8 mouse cellular contexts compared by ENCODE assay signal in genomic region chr4:109677221-109677620, GRCm38 (mm10). TPM values are rescaled to one million over a fixed set of nuclear protein-coding genes. Genes with fewer than 3 reads are reported as not detected.
DNase-seq lines count a peak whose midpoint lies in the region; ATAC-seq lines count a peak whose summit lies in the region.

No protein-coding gene starts in this region.

- H3K9me3 ChIP-seq in kidney, embryonic 16.5 days (ENCODE audit: low read length), result no peaks in the 10 kb centered on the region
- no peaks in the 10 kb centered on the region for H3K9me3 ChIP-seq in hindbrain, embryonic 12.5 days (replicated peaks)
- no peaks in the 10 kb centered on the region for H3K9me3 ChIP-seq in midbrain, embryonic 13.5 days

- peak overlapping the region; percentile 81 for H3K27ac ChIP-seq in kidney, embryonic 16.5 days (ENCODE audit: low read length)
- peak overlapping the region; percentile 97 for H3K27ac ChIP-seq in hindbrain, embryonic 12.5 days
- H3K27ac ChIP-seq in midbrain, embryonic 13.5 days, result peak overlapping the region; percentile 96

- peak; percentile 7; the same call in 1 of the 2 replicates for ATAC-seq in kidney, embryonic 16.5 days (ENCODE audit: low FRiP score, low TSS enrichment)
- ATAC-seq in hindbrain, embryonic 12.5 days (ENCODE audit: low FRiP score), result peak; percentile 13; the same call in 1 of the 2 replicates
- ATAC-seq in midbrain, embryonic 13.5 days, result peak; percentile 22; the same call in 1 of the 2 replicates

- peaks cover 8% of the 10 kb centered on the region; the same call in 1 of the 2 replicates for H3K4me1 ChIP-seq in kidney, embryonic 16.5 days (ENCODE audit: insufficient read depth, low read length)
- peaks cover 7% of the 10 kb centered on the region; the same call in 1 of the 2 replicates for H3K4me1 ChIP-seq in hindbrain, embryonic 12.5 days
- H3K4me1 ChIP-seq in midbrain, embryonic 13.5 days (replicated peaks), result peaks cover 17% of the 10 kb centered on the region

- H3K36me3 ChIP-seq in kidney, embryonic 16.5 days (ENCODE audit: insufficient read depth, low read length), result no peaks in the 10 kb centered on the region
- H3K36me3 ChIP-seq in hindbrain, embryonic 12.5 days, result no peaks in the 10 kb centered on the region
- H3K36me3 ChIP-seq in midbrain, embryonic 13.5 days, result no peaks in the 10 kb centered on the region

- H3K4me3 ChIP-seq in kidney, embryonic 16.5 days (ENCODE audit: low read length), result peak overlapping the region; percentile 83
- peak overlapping the region; percentile 92 for H3K4me3 ChIP-seq in hindbrain, embryonic 12.5 days
- H3K4me3 ChIP-seq in midbrain, embryonic 13.5 days (replicated peaks), result peak overlapping the region; percentile 86

- no peaks in the 10 kb centered on the region for H3K27me3 ChIP-seq in kidney, embryonic 16.5 days (ENCODE audit: insufficient read depth, low read length)
- no peaks in the 10 kb centered on the region for H3K27me3 ChIP-seq in hindbrain, embryonic 12.5 days
- no peaks in the 10 kb centered on the region for H3K27me3 ChIP-seq in midbrain, embryonic 13.5 days

- 0% methylated on average over 3 of the region's 3 CpGs for WGBS in kidney, embryonic 16.5 days
- 4% methylated on average over 3 of the region's 3 CpGs for WGBS in hindbrain, embryonic 12.5 days
- WGBS in midbrain, embryonic 13.5 days, result 0% methylated on average over 3 of the region's 3 CpGs

- peak overlapping the region; percentile 85 for H3K9ac ChIP-seq in kidney, embryonic 16.5 days (replicated peaks; ENCODE audit: low read length)
- H3K9ac ChIP-seq in hindbrain, embryonic 12.5 days, result peak overlapping the region; percentile 92
- peak overlapping the region; percentile 91 for H3K9ac ChIP-seq in midbrain, embryonic 13.5 days (replicated peaks)

- DNase-seq in kidney, postnatal 36 days, result no peak
- peak; percentile 36 for DNase-seq in cerebellum, adult 9-11 months
- DNase-seq in spleen, adult 18-20 months, result no peak
- DNase-seq in adrenal gland, adult 2 months, result no peak
- no peak for DNase-seq in left cerebral cortex, adult 8-10 months (ENCODE audit: low spot score in 2 of 2)

- peak overlapping the region; percentile 61 for H3K4me2 ChIP-seq in kidney, embryonic 16.5 days (replicated peaks; ENCODE audit: low read depth, low read length)
- H3K4me2 ChIP-seq in hindbrain, embryonic 12.5 days (replicated peaks), result peak overlapping the region; percentile 65
- peak overlapping the region; percentile 67 for H3K4me2 ChIP-seq in midbrain, embryonic 13.5 days (replicated peaks)

RNA-seq across cellular contexts. Expression of gene Faf1, which starts 0.8 kb away (rescaled TPM):
- polyA plus RNA-seq in kidney, embryonic 16.5 days (2015; fragmentation: Nextera tagmentation; extraction: Ambion mirVana), result 17.8 and 18.8 TPM in 2 replicates
- polyA plus RNA-seq in hindbrain, embryonic 12.5 days (2016; fragmentation: Nextera tagmentation; extraction: Ambion mirVana), result 45.5 and 47.0 TPM in 2 replicates
- polyA plus RNA-seq in midbrain, embryonic 13.5 days (2015; fragmentation: Nextera tagmentation; extraction: Ambion mirVana), result 29.2 and 32.9 TPM in 2 replicates
- 10 to 100 TPM; 24.8 to 31.1 TPM for total RNA-seq in adrenal gland, adult 2 months (2021)
- polyA plus RNA-seq in adrenal gland, adult 2 months (2012; rRNA removed), result 6.8 and 9.7 TPM in 2 replicates
- 10 to 100 TPM; 25.6 to 27.4 (median 27.1) TPM for total RNA-seq in left cerebral cortex, adult 8-10 months (2022)

RNA-seq across cellular contexts. Expression of gene Cdkn2c, which starts 10.2 kb away (rescaled TPM):
- polyA plus RNA-seq in kidney, embryonic 16.5 days (2015; fragmentation: Nextera tagmentation; extraction: Ambion mirVana), result 4.5 and 4.9 TPM in 2 replicates
- 7.3 and 8.8 TPM in 2 replicates for polyA plus RNA-seq in hindbrain, embryonic 12.5 days (2016; fragmentation: Nextera tagmentation; extraction: Ambion mirVana)
- 2.3 and 5.7 TPM in 2 replicates for polyA plus RNA-seq in midbrain, embryonic 13.5 days (2015; fragmentation: Nextera tagmentation; extraction: Ambion mirVana)
- total RNA-seq in adrenal gland, adult 2 months (2021), result 100 to 1,000 TPM in 1 of 2 experiments, 10 to 100 TPM in 1; 43.6 to 115 TPM
- polyA plus RNA-seq in adrenal gland, adult 2 months (2012; rRNA removed), result 17.4 and 17.6 TPM in 2 replicates
- 1 to 10 TPM; 3.3 to 4.4 (median 3.6) TPM for total RNA-seq in left cerebral cortex, adult 8-10 months (2022)
